ENCODE assay signal across 8 mouse cellular contexts in genomic region chr2:84716423-84717355, GRCm38 (mm10). TPM values are rescaled to one million over a fixed set of nuclear protein-coding genes. Genes with fewer than 3 reads are reported as not detected.
DNase-seq lines count a peak whose midpoint lies in the region; ATAC-seq and TF ChIP-seq lines count a peak whose summit lies in the region.

No protein-coding gene starts in this region.

- peak overlapping the region; percentile 99 for H3K27ac ChIP-seq in heart, adult 2 months
- peak overlapping the region; percentile 63; the same call in 1 of the 2 replicates for H3K27ac ChIP-seq in ES-Bruce4 (ENCODE audit: insufficient read depth, low read length)
- H3K27ac ChIP-seq in heart, embryonic 14.5 days (replicated peaks in 1 of 2; ENCODE audit: control insufficient read depth in 1 of 2, insufficient read depth in 1 of 2, low read depth in 2 of 2, low read length in 2 of 2) = peak overlapping the region; percentile 95 to 99
- peak overlapping the region; percentile 99 for H3K27ac ChIP-seq in liver, embryonic 15.5 days (replicated peaks)

- no peak for TF ChIP-seq EP300 in heart, adult 2 months (IDR thresholded peaks at IDR 0.05; ENCODE audit: insufficient read depth, low read depth, low read length)
- TF ChIP-seq EP300 in ES-Bruce4 (IDR thresholded peaks at IDR 0.05; ENCODE audit: insufficient read depth, low read depth, low read length) = no peak

- WGBS in heart, adult 2 months = 14% methylated on average over 9 of the region's 9 CpGs
- WGBS in heart, embryonic 14.5 days = 27% methylated on average over 9 of the region's 9 CpGs
- WGBS in liver, embryonic 15.5 days (ENCODE audit: insufficient replicate concordance) = 8% methylated on average over 9 of the region's 9 CpGs

- no peaks in the 10 kb centered on the region for H3K9me3 ChIP-seq in ES-Bruce4 (replicated peaks; ENCODE audit: control insufficient read depth, insufficient read depth, low read length, poor library complexity, severe bottlenecking)
- H3K9me3 ChIP-seq in heart, embryonic 14.5 days (ENCODE audit: control insufficient read depth, low read length) = no peaks in the 10 kb centered on the region
- H3K9me3 ChIP-seq in liver, embryonic 15.5 days (replicated peaks) = no peaks in the 10 kb centered on the region

- no peaks in the 10 kb centered on the region for H3K79me2 ChIP-seq in heart, adult 2 months (replicated peaks; ENCODE audit: control insufficient read depth, insufficient read depth, low read length)

- H3K4me3 ChIP-seq in heart, adult 2 months = peak overlapping the region; percentile 97
- peak overlapping the region; percentile 32 for H3K4me3 ChIP-seq in ES-Bruce4 (ENCODE audit: low read depth, low read length)
- peak overlapping the region; percentile 76 to 94 for H3K4me3 ChIP-seq in heart, embryonic 14.5 days (ENCODE audit: control insufficient read depth in 1 of 2, insufficient read depth in 1 of 2, low read depth in 1 of 2, low read length in 2 of 2)
- peak overlapping the region; percentile 86 for H3K4me3 ChIP-seq in liver, embryonic 15.5 days (replicated peaks)

- H3K27me3 ChIP-seq in heart, adult 2 months (ENCODE audit: control insufficient read depth, insufficient read depth, low read length) = no peaks in the 10 kb centered on the region
- H3K27me3 ChIP-seq in ES-Bruce4 (ENCODE audit: control insufficient read depth, insufficient read depth, low read length, poor library complexity, severe bottlenecking) = no peaks in the 10 kb centered on the region
- no peaks in the 10 kb centered on the region for H3K27me3 ChIP-seq in heart, embryonic 14.5 days (ENCODE audit: control insufficient read depth, insufficient read depth, low read length)
- no peaks in the 10 kb centered on the region for H3K27me3 ChIP-seq in liver, embryonic 15.5 days

- intact Hi-C loops in heart, adult 2 months (cut with DNase I) = loop anchor here (1.0 kb wide), 1 partner anchor 11 kb away; the partner anchor contains the start of gene Clp1

- no peak for TF ChIP-seq CTCF in heart, adult 2 months (IDR thresholded peaks at IDR 0.05)
- TF ChIP-seq CTCF in ES-Bruce4 (IDR thresholded peaks at IDR 0.05; ENCODE audit: low read depth, low read length) = no peak

- no peak for DNase-seq in heart, adult 2 months
- DNase-seq in heart, adult 8-10 months (ENCODE audit: low spot score) = no peak
- DNase-seq in layer of hippocampus, adult 11-12 months (ENCODE audit: low spot score) = no peak
- DNase-seq in kidney, adult 8-10 months = no peak
- no peak for DNase-seq in left cerebral cortex, adult 11 months (ENCODE audit: low spot score)

- H3K4me2 ChIP-seq in heart, embryonic 14.5 days (ENCODE audit: low read length) = peak overlapping the region; percentile 71
- H3K4me2 ChIP-seq in liver, embryonic 15.5 days = peak overlapping the region; percentile 91

- peak overlapping the region; percentile 82 for H3K9ac ChIP-seq in heart, adult 2 months (ENCODE audit: low read depth, low read length)
- peak overlapping the region; percentile 62 for H3K9ac ChIP-seq in ES-Bruce4 (ENCODE audit: low read depth, poor library complexity, severe bottlenecking)
- peak overlapping the region; percentile 67 for H3K9ac ChIP-seq in heart, embryonic 14.5 days (ENCODE audit: low read length)
- H3K9ac ChIP-seq in liver, embryonic 15.5 days = peak overlapping the region; percentile 88

- H3K36me3 ChIP-seq in heart, adult 2 months (ENCODE audit: control insufficient read depth, insufficient read depth, low read length) = peaks cover 2% of the 10 kb centered on the region
- H3K36me3 ChIP-seq in ES-Bruce4 (ENCODE audit: control insufficient read depth, insufficient read depth, low read length, poor library complexity, severe bottlenecking) = no peaks in the 10 kb centered on the region
- 0 out of 2 replicates have a peak, but pooled peaks cover 5% of the 10 kb centered on the region for H3K36me3 ChIP-seq in heart, embryonic 14.5 days (ENCODE audit: control insufficient read depth, insufficient read depth, low read length)
- H3K36me3 ChIP-seq in liver, embryonic 15.5 days (replicated peaks) = peaks cover 17% of the 10 kb centered on the region

- peaks cover 2% of the 10 kb centered on the region for H3K4me1 ChIP-seq in heart, adult 2 months (ENCODE audit: control insufficient read depth, insufficient read depth, low read length)
- no peaks in the 10 kb centered on the region for H3K4me1 ChIP-seq in ES-Bruce4 (ENCODE audit: control insufficient read depth, insufficient read depth, low read length)
- peaks cover 0 to 15% of the 10 kb centered on the region in 2 experiments; a peak in 2 of 4 replicates for H3K4me1 ChIP-seq in heart, embryonic 14.5 days (ENCODE audit: control insufficient read depth in 2 of 2, insufficient read depth in 2 of 2, low read length in 2 of 2)
- peaks cover 51% of the 10 kb centered on the region for H3K4me1 ChIP-seq in liver, embryonic 15.5 days (replicated peaks)

- no peak for ATAC-seq in heart, embryonic 14.5 days (ENCODE audit: insufficient number of reproducible peaks, insufficient read depth, low FRiP score, low read depth)
- ATAC-seq in liver, embryonic 15.5 days (ENCODE audit: insufficient read depth) = no peak

- TF ChIP-seq POLR2A in heart, adult 2 months (IDR thresholded peaks at IDR 0.05; ENCODE audit: insufficient read depth, low read depth, low read length) = no peak
- TF ChIP-seq POLR2A in ES-Bruce4 (IDR thresholded peaks at IDR 0.05; ENCODE audit: insufficient read depth, low read length) = no peak

RNA-seq across cellular contexts. Expression of gene Zdhhc5, which starts 1.7 kb away (rescaled TPM):
- total RNA-seq in heart, adult 2 months (2021) = 10 to 100 TPM; 62.8 to 72.5 TPM
- 47.6 and 61.2 TPM in 2 replicates for polyA plus RNA-seq in heart, adult 2 months (2012; rRNA removed)
- total RNA-seq in heart, adult 8-10 months (2022) = 10 to 100 TPM; 59.4 to 67.2 (median 63.7) TPM
- 39.6 and 42.4 TPM in 2 replicates for polyA plus RNA-seq in ES-Bruce4 (2011; ENCODE audit: insufficient read depth, insufficient read length, low read depth, missing spikeins)
- polyA plus RNA-seq in heart, embryonic 14.5 days (2014; fragmentation: Nextera tagmentation; extraction: Ambion mirVana) = 26.4 and 27.1 TPM in 2 replicates
- polyA plus RNA-seq in liver, embryonic 15.5 days (2015; fragmentation: Nextera tagmentation; extraction: Ambion mirVana) = 17.3 and 18.4 TPM in 2 replicates

RNA-seq across cellular contexts. Expression of gene Clp1, which starts 10.5 kb away (rescaled TPM):
- total RNA-seq in heart, adult 2 months (2021) = 1 to 10 TPM; 4.0 to 4.6 TPM
- 3.5 and 7.4 TPM in 2 replicates for polyA plus RNA-seq in heart, adult 2 months (2012; rRNA removed)
- total RNA-seq in heart, adult 8-10 months (2022) = 1 to 10 TPM; 4.0 to 6.5 (median 4.6) TPM
- 32.9 and 34.9 TPM in 2 replicates for polyA plus RNA-seq in ES-Bruce4 (2011; ENCODE audit: insufficient read depth, insufficient read length, low read depth, missing spikeins)
- polyA plus RNA-seq in heart, embryonic 14.5 days (2014; fragmentation: Nextera tagmentation; extraction: Ambion mirVana) = 14.3 and 16.9 TPM in 2 replicates
- polyA plus RNA-seq in liver, embryonic 15.5 days (2015; fragmentation: Nextera tagmentation; extraction: Ambion mirVana) = 53.9 and 59.7 TPM in 2 replicates

RNA-seq across cellular contexts. Expression of gene Ypel4, which starts 17.2 kb away (rescaled TPM):
- total RNA-seq in heart, adult 2 months (2021) = under 1 TPM; 0.44 to 0.45 TPM
- polyA plus RNA-seq in heart, adult 2 months (2012; rRNA removed) = 1.5 and 1.7 TPM in 2 replicates
- under 1 TPM; 0.46 to 0.84 (median 0.50) TPM for total RNA-seq in heart, adult 8-10 months (2022)
- polyA plus RNA-seq in ES-Bruce4 (2011; ENCODE audit: insufficient read depth, insufficient read length, low read depth, missing spikeins) = 0.56 and 0.73 TPM in 2 replicates
- polyA plus RNA-seq in heart, embryonic 14.5 days (2014; fragmentation: Nextera tagmentation; extraction: Ambion mirVana) = 3.5 and 4.5 TPM in 2 replicates
- 66.9 and 75.7 TPM in 2 replicates for polyA plus RNA-seq in liver, embryonic 15.5 days (2015; fragmentation: Nextera tagmentation; extraction: Ambion mirVana)

RNA-seq across cellular contexts. Expression of gene Gm19426, which starts 26.8 kb away (rescaled TPM):
- 1 to 10 TPM; 1.8 to 2.0 TPM for total RNA-seq in heart, adult 2 months (2021)
- 1.5 and 1.7 TPM in 2 replicates for polyA plus RNA-seq in heart, adult 2 months (2012; rRNA removed)
- total RNA-seq in heart, adult 8-10 months (2022) = 1 to 10 TPM; 1.2 to 1.8 (median 1.4) TPM
- polyA plus RNA-seq in ES-Bruce4 (2011; ENCODE audit: insufficient read depth, insufficient read length, low read depth, missing spikeins) = 9.9 and 10.3 TPM in 2 replicates
- polyA plus RNA-seq in heart, embryonic 14.5 days (2014; fragmentation: Nextera tagmentation; extraction: Ambion mirVana) = 4.4 and 4.5 TPM in 2 replicates
- 1.4 and 1.5 TPM in 2 replicates for polyA plus RNA-seq in liver, embryonic 15.5 days (2015; fragmentation: Nextera tagmentation; extraction: Ambion mirVana)

RNA-seq across cellular contexts. Expression of gene Tmx2, which starts 37.7 kb away (rescaled TPM):
- 100 to 1,000 TPM; 105 to 115 TPM for total RNA-seq in heart, adult 2 months (2021)
- polyA plus RNA-seq in heart, adult 2 months (2012; rRNA removed) = 148 and 203 TPM in 2 replicates
- 100 to 1,000 TPM in 3 of 4 experiments, 10 to 100 TPM in 1; 95.0 to 143 (median 120) TPM for total RNA-seq in heart, adult 8-10 months (2022)
- 63.5 and 69.6 TPM in 2 replicates for polyA plus RNA-seq in ES-Bruce4 (2011; ENCODE audit: insufficient read depth, insufficient read length, low read depth, missing spikeins)
- polyA plus RNA-seq in heart, embryonic 14.5 days (2014; fragmentation: Nextera tagmentation; extraction: Ambion mirVana) = 161 and 193 TPM in 2 replicates
- polyA plus RNA-seq in liver, embryonic 15.5 days (2015; fragmentation: Nextera tagmentation; extraction: Ambion mirVana) = 71.2 and 71.8 TPM in 2 replicates

Comparison
In these comparisons a context has a peak if more than half of its experiments do, and no peak if none do; other contexts are left out.
1. H3K4me3 ChIP-seq: peak in every context shown above with its lines; median percentile 97 in heart, adult 2 months; 86 in liver, embryonic 15.5 days; 85 in heart, embryonic 14.5 days; 32 in ES-Bruce4.
2. RNA of gene Ypel4, which starts 17.2 kb away (polyA plus RNA-seq): 66.9 to 75.7 TPM in liver, embryonic 15.5 days; 3.5 to 4.5 TPM in heart, embryonic 14.5 days, 1.5 to 1.7 TPM in heart, adult 2 months and 0.56 to 0.73 TPM in ES-Bruce4; every median in the first group is over 10 times any median in the second.
3. Peak in every context shown above with its lines, with median percentiles within 50 percentile points of each other: H3K27ac ChIP-seq and H3K9ac ChIP-seq.